Mouse (Mus musculus): Measurements from ENCODE around the gene Arrb1.
A peak's percentile ranks its signal among the peaks of the same experiment; 100 is the strongest.

DNA sequence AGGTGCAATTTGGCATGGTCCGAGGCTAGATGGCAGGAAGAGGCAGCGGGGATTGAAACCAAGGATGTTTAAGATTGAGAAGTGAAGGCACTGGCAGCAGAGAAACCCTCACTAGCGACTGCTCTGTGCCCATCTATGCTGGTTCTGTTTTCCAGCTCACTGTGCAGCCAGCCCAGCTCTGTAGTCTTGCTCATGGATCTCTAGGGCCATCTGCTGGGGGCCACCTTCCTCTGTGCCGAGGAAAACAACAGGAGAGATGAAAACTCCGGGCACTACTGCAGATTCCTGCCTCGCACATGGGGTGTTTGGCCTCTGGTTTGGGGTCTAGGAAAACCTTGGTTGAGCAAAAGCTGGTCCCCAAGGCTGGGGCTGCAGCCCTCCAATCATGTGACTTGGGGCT, 20.6 kb downstream of the Arrb1 start:
- TF ChIP-seq POLR2A (IDR thresholded peaks at IDR 0.05; ENCODE audit: extremely low read depth, insufficient read depth, low read length) (no peak), CTCF (IDR thresholded peaks at IDR 0.05; ENCODE audit: low read depth, low read length) (peak; percentile 83)

Measured in liver, adult 2 months (tissue).